Comparison of ENCODE assay signal across 18 mouse cellular contexts in the genomic region with DNA sequence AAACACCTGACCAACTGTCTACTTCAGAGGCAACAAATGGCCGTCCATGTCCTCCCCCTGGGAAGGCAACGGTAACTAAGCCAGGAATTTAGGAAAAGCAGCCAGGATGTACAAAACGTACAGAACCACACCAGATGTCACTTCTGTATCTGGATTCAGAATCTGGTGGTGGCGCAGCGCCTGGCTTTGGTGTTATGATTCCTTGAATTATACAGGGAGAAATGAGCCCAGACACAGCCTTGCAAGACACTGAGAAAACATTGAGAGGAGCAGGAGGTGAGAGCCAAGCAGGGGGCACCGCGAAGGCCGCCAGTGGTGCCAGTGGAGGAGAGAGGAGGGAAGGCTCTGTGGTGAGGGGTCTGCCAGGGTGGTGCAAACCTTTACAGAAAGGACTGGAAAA. TPM values are rescaled to one million over a fixed set of nuclear protein-coding genes. Genes with fewer than 3 reads are reported as not detected.
DNase-seq lines count a peak whose midpoint lies in the region; ATAC-seq and TF ChIP-seq lines count a peak whose summit lies in the region.
"Had no signal": no experiment of that assay in that cellular context is flagged by ENCODE, and none has a peak within 500 bp of the region (broad histone marks: within the 10 kb centered on the region; RNA-seq: fewer than 3 reads in every experiment).

No protein-coding gene starts in this region.

- no peaks in the 10 kb centered on the region for H3K36me3 ChIP-seq in forebrain, embryonic 11.5 days (ENCODE audit: control insufficient read depth, insufficient read depth, low read length)
- H3K36me3 ChIP-seq in forebrain, embryonic 12.5 days (replicated peaks): peaks cover 11% of the 10 kb centered on the region; the same call in 1 of the 2 replicates
- H3K36me3 ChIP-seq in heart, embryonic 11.5 days (ENCODE audit: control insufficient read depth, insufficient read depth, low read length): no peaks in the 10 kb centered on the region
- H3K36me3 ChIP-seq: intestine, embryonic 15.5 days; stomach, embryonic 15.5 days had no signal

- no peaks in the 10 kb centered on the region for H3K9me3 ChIP-seq in forebrain, embryonic 11.5 days (ENCODE audit: control insufficient read depth, low read length)
- no peaks in the 10 kb centered on the region for H3K9me3 ChIP-seq in forebrain, embryonic 12.5 days
- H3K9me3 ChIP-seq in heart, embryonic 11.5 days (replicated peaks; ENCODE audit: control insufficient read depth, low read length): no peaks in the 10 kb centered on the region
- H3K9me3 ChIP-seq: intestine, embryonic 15.5 days; stomach, embryonic 15.5 days had no signal

- no peak overlapping the region for H3K4me3 ChIP-seq in forebrain, embryonic 11.5 days (ENCODE audit: low read depth, low read length)
- H3K4me3 ChIP-seq in forebrain, embryonic 12.5 days (replicated peaks): no peak overlapping the region
- no peak overlapping the region for H3K4me3 ChIP-seq in layer of hippocampus, adult 2 months
- H3K4me3 ChIP-seq in heart, embryonic 11.5 days (ENCODE audit: low read depth, low read length): no peak overlapping the region
- H3K4me3 ChIP-seq: intestine, embryonic 15.5 days; left cerebral cortex, adult 2 months; stomach, embryonic 15.5 days had no signal

- no peak overlapping the region for H3K27ac ChIP-seq in forebrain, embryonic 11.5 days (ENCODE audit: low read depth, low read length)
- no peak overlapping the region for H3K27ac ChIP-seq in forebrain, embryonic 12.5 days
- H3K27ac ChIP-seq in layer of hippocampus, adult 2 months: peak overlapping the region; percentile 88
- no peak overlapping the region for H3K27ac ChIP-seq in heart, embryonic 11.5 days (ENCODE audit: low read depth, low read length)
- H3K27ac ChIP-seq: intestine, embryonic 15.5 days; kidney, postnatal 0 days; left cerebral cortex, adult 2 months; stomach, embryonic 15.5 days had no signal

- H3K9ac ChIP-seq in forebrain, embryonic 11.5 days (ENCODE audit: low read length): no peak overlapping the region
- no peak overlapping the region for H3K9ac ChIP-seq in forebrain, embryonic 12.5 days
- no peak overlapping the region for H3K9ac ChIP-seq in heart, embryonic 11.5 days (ENCODE audit: low read depth, low read length)
- H3K9ac ChIP-seq: intestine, embryonic 15.5 days; lung, embryonic 14.5 days; stomach, embryonic 15.5 days had no signal

- H3K4me2 ChIP-seq in forebrain, embryonic 11.5 days (ENCODE audit: low read depth, low read length, severe bottlenecking): no peak overlapping the region
- H3K4me2 ChIP-seq in forebrain, embryonic 12.5 days: no peak overlapping the region
- no peak overlapping the region for H3K4me2 ChIP-seq in heart, embryonic 11.5 days
- H3K4me2 ChIP-seq: intestine, embryonic 15.5 days; lung, embryonic 14.5 days; stomach, embryonic 15.5 days had no signal

- 88% methylated on average over 8 of the region's 8 CpGs for WGBS in forebrain, embryonic 11.5 days
- 78% methylated on average over 8 of the region's 8 CpGs for WGBS in forebrain, embryonic 12.5 days
- 80% methylated on average over 8 of the region's 8 CpGs for WGBS in heart, embryonic 11.5 days (ENCODE audit: insufficient replicate concordance)

- no peak for ATAC-seq in forebrain, embryonic 11.5 days (replicated peaks; ENCODE audit: low FRiP score)
- no peak for ATAC-seq in forebrain, embryonic 12.5 days (ENCODE audit: low FRiP score)
- no peak for ATAC-seq in heart, embryonic 11.5 days (replicated peaks; ENCODE audit: insufficient number of reproducible peaks, low FRiP score, low TSS enrichment)
- ATAC-seq: intestine, embryonic 15.5 days had no signal

- H3K4me1 ChIP-seq in forebrain, embryonic 11.5 days (replicated peaks; ENCODE audit: control insufficient read depth, insufficient read depth, low read length): no peaks in the 10 kb centered on the region
- H3K4me1 ChIP-seq in forebrain, embryonic 12.5 days: peaks cover 5% of the 10 kb centered on the region; the same call in 1 of the 2 replicates
- H3K4me1 ChIP-seq in heart, embryonic 11.5 days (ENCODE audit: control insufficient read depth, insufficient read depth, low read length): no peaks in the 10 kb centered on the region
- H3K4me1 ChIP-seq: intestine, embryonic 15.5 days; stomach, embryonic 15.5 days had no signal

- intact Hi-C loops in left cerebral cortex, postnatal 36 days (cut with DNase I): no loop called here

- no peak for TF ChIP-seq CTCF in layer of hippocampus, adult 2 months (conservative IDR thresholded peaks at IDR 0.05)

- H3K27me3 ChIP-seq in forebrain, embryonic 11.5 days (ENCODE audit: control insufficient read depth, insufficient read depth, low read length): no peaks in the 10 kb centered on the region
- no peaks in the 10 kb centered on the region for H3K27me3 ChIP-seq in forebrain, embryonic 12.5 days
- no peaks in the 10 kb centered on the region for H3K27me3 ChIP-seq in heart, embryonic 11.5 days (ENCODE audit: control insufficient read depth, insufficient read depth, low read length)
- H3K27me3 ChIP-seq: intestine, embryonic 15.5 days; stomach, embryonic 15.5 days had no signal

- peak; percentile 24 for DNase-seq in forebrain, embryonic 11.5 days (ENCODE audit: low spot score)
- DNase-seq in layer of hippocampus, adult 2 months (ENCODE audit: low spot score in 2 of 2): peak; percentile 58 to 60
- DNase-seq in layer of hippocampus, postnatal 10 days (ENCODE audit: low spot score in 2 of 2): no peak
- DNase-seq in left cerebral cortex, postnatal 36 days (ENCODE audit: low spot score in 2 of 2): peak; percentile 57 to 61
- peak; percentile 61 for DNase-seq in telencephalon, adult 2 months (ENCODE audit: low read depth, low spot score)
- no peak for DNase-seq in heart, postnatal 4 days
- DNase-seq: cerebellum, adult 9-10 months; gastrocnemius, postnatal 25 days; liver; lung, embryonic 14.5 days; thymus, postnatal 25 days had no signal

RNA-seq across cellular contexts. Expression of a gene that starts 45.8 kb away (rescaled TPM):
- 0.79 and 1.1 TPM in 2 replicates for polyA plus RNA-seq in forebrain, embryonic 11.5 days (2014; fragmentation: Nextera tagmentation; extraction: Ambion mirVana)
- 1.2 and 1.9 TPM in 2 replicates for polyA plus RNA-seq in forebrain, embryonic 12.5 days (2016; fragmentation: Nextera tagmentation; extraction: Ambion mirVana)
- 10 to 100 TPM; 12.6 to 14.6 TPM for total RNA-seq in layer of hippocampus, adult 2 months (2021)
- total RNA-seq in layer of hippocampus, postnatal 10 days (2021): 1 to 10 TPM; 6.0 to 7.9 TPM
- 1 to 10 TPM; 3.1 to 8.2 TPM for total RNA-seq in left cerebral cortex, postnatal 36 days (2021)
- 0.08 and 0.23 TPM in 2 replicates for polyA plus RNA-seq in heart, embryonic 11.5 days (2014; fragmentation: Nextera tagmentation; extraction: Ambion mirVana)
- under 1 TPM; 0.19 to 0.25 TPM for total RNA-seq in heart, postnatal 4 days (2021)
- total RNA-seq: gastrocnemius, postnatal 25 days; megakaryocyte progenitor cell, adult 5-6 weeks had no signal

Comparison
In these comparisons a context has a peak if more than half of its experiments do, and no peak if none do; other contexts are left out.
1. DNase-seq: peak in forebrain, embryonic 11.5 days (single experiment), layer of hippocampus, adult 2 months (2 of 2), left cerebral cortex, postnatal 36 days (2 of 2) and telencephalon, adult 2 months (single experiment); none in layer of hippocampus, postnatal 10 days (0 of 2) and heart, postnatal 4 days (single experiment).